Mouse (Mus musculus) small intestine, adult 10 weeks (tissue): ENCODE measurements around the gene Abl1. TPM values are rescaled to one million over a fixed set of nuclear protein-coding genes. Genes with fewer than 3 reads are reported as not detected.

Source experiments
- polyA plus RNA-seq: library from polyadenylated mRNA; stranded (reverse); fragments of 350-450 nt; fragmentation: Illumina TruSeq; extraction: RNeasy Lipid Tissue Mini Kit (QIAGEN cat#74804); gene quantifications from one replicate; pipeline ENCODE4 v1.2.3, GENCODE M21; 2014; ENCODE audit warnings: low replicate concordance

The Abl1 gene
- polyA plus RNA-seq = 39.0 TPM

GRCm38 (mm10) chr2:31688074-31688925, at the start of gene Abl1:
TSS of gene Abl1 (plus strand) at chr2:31688376.

GRCm38 (mm10) chr2:31639901-31640608, 48.1 kb upstream of the Abl1 start, which contains the start of gene Prdm12:
TSS of gene Prdm12 (plus strand) at chr2:31640037.

GRCm38 (mm10) chr2:31670551-31671035, 17.6 kb upstream of the Abl1 start, which contains the start of gene Exosc2:
TSS of gene Exosc2 (plus strand) at chr2:31670715.

GRCm38 (mm10) chr2:31810444-31810843, 122.3 kb downstream of the Abl1 start, which contains the start of gene Qrfp:
TSS of gene Qrfp (minus strand) at chr2:31810580.

GRCm38 (mm10) chr2:31845896-31846691, 157.9 kb downstream of the Abl1 start, which contains the start of gene Fibcd1:
TSS of gene Fibcd1 (minus strand) at chr2:31846005.

Other genes with a start within 250 kb of the Abl1 start
- not detected for gene Ass1, start 218.2 kb upstream of the Abl1 start, polyA plus RNA-seq
- gene Fubp3, start 115.7 kb upstream of the Abl1 start, polyA plus RNA-seq = 25.6 TPM
- gene Prdm12, start 48.3 kb upstream of the Abl1 start, polyA plus RNA-seq = not detected
- gene Exosc2, start 17.7 kb upstream of the Abl1 start, polyA plus RNA-seq = 5.9 TPM
- gene Qrfp, start 122.2 kb downstream of the Abl1 start, polyA plus RNA-seq = 0.15 TPM
- gene Fibcd1, start 157.6 kb downstream of the Abl1 start, polyA plus RNA-seq = not detected
- gene Lamc3, start 198.9 kb downstream of the Abl1 start, polyA plus RNA-seq = 0.07 TPM